Mouse (Mus musculus): Measurements from ENCODE around the gene Gm44511.

GRCm38 (mm10) chr6:128769481-128770253, 56.4 kb downstream of the Gm44511 start:
- TF ChIP-seq CTCF (IDR thresholded peaks at IDR 0.05; ENCODE audit: low read depth, low read length), result no peak
- TF ChIP-seq POLR2A (IDR thresholded peaks at IDR 0.05; ENCODE audit: extremely low read depth, insufficient read depth, low read length), result no peak
